Mouse (Mus musculus) right cerebral cortex, postnatal 25 days (tissue): Measurements from ENCODE around the gene Grsf1.

Experiments
- DNase-seq: peaks from one replicate; pipeline ENCODE4 v3.0.0; 2022

Grsf1 gene

DNA sequence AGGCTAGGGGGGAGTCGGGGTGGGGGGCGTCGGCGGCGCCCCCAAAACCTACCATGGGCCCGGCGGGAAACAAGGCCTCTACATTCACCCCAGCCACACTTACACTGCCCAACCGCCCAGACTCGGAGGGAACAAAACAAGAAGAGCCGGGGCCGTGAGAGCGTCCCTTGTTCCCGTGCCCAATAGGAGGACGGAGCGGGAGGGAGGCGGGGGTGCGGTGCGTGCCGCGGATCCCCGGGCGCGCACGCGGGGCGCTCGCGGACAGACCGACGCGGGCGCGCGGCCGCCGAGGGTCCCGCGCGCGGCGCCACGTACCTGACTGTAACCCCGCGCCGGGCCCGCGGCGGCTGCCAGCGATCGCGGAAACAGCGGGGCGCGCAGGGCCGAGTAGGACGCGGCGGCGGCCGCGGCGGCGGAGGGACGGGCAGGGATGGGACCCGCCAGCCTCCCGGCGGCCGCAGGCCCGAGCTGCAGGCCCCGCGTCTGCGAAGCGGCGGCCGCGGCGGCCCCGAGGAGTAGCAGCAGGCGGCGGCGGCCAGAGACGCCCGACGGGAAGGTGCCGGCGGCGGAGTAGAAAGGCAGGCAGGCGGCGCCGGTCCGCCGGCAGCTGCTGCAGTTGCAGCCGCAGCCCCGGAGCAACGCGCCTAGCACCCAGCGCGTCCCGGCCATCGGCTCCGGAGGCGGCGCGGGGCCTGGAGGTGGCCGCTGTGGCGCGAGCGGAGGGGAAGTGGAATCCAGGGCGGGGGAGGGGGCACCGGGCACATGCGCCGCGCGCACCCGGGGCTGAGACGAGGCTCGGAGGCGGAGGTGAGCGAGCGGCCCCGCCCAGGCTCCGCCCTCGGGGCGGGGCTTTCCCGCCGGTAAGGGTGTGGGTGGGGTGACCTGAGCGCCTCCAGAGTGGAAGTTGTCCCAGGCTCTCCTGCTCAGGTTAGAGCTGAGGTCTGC is at the start of gene Grsf1:
Grsf1 (minus strand) TSS at position 729 of the 945 bp plus-strand sequence.
- peak; percentile 90 for DNase-seq

DNA sequence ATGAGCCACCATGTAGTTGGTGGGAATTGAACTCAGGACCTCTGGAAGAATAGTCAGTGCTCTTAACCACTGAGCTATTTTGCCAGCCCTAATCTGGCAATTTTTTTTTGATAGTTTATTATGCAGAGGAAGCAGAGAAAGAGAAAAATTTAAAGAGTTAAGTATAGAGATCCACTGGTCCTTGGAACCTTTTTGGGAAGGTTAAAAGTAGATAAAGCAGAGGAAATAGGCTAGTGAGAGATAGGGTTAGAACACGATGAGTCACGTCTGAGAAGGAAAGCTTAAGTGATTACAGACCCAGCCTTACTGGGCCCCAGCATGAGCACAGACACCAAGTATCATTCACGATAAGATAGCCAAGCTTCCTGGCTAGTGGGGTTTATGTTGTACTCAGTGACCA is 48.1 kb upstream of the Grsf1 start:
- no peak for DNase-seq

DNA sequence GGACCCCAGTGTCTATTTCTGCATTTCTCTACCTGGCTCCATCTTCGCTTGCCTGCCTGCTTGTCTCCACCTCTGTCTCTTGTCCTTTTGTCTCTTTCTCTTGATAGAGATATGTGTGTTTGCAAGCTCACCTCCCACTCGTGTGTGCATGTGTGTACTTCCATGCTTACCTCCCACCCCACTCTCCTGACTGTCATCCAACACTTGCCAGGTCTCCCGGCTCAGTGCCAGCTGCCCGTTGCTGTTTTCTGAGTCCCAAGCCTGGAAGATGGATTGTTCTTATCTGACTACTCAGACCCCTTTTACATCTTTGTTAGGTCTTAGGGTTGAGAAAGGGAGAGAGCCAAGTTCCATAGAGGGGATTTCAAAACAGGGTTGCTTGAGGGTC is 46.2 kb upstream of the Grsf1 start:
- DNase-seq: no peak

DNA sequence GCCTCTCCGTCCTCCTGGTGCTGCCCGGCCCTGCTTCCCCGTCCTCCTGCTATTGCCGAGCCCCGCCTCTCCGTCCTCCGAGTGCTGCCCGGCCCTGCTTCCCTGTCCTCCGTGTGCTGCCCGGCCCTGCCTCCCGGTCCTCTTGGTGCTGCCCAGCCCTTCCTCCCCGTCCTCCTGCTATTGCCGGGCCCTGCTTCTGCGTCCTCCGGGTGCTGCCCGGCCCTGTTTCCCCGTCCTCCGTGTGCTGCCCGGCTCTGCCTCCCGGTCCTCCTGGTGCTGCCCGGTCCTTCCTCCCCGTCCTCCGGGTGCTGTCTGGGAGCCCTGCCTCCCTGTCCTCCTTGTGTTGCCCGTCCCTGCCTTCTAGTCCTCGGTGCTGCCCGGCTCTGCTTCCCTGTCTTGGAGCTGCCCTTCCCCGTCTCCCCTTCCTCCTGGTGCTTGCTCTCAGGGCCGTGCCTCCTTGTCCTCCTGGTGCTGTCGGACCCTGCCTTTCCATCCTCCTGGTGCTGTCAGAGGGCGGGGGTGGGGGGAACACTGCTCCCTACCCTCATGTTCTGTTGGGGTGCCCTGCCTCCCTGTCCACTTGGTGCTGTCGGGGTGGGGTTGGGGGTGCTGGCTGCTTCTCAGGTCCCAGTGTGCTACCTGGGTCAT is 45.7 kb upstream of the Grsf1 start:
- peak; percentile 34 for DNase-seq

DNA sequence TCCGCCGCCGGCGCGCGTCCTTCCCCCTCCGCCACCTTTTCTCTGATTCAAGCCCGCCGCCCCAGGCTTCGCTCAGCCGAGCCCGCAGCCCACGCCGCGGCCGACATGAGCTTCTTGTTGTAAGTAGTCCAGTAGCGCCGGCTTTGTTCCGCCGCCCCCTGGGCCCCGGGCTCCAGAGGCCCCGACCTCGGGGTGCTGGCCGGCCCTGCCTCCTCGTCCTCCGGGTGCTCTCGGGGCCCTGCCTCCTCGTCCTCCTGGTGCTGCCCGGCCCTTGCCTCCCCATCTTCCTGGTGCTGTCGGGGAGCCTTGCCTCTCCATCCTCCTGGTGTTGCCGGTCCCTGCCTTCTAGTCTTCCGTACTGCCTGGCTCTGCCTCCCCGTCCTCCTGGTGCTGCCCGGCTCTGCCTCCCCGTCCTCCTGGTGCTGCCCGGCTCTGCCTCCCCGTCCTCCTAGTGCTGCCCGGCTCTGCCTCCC is 45.1 kb upstream of the Grsf1 start:
- DNase-seq: no peak

DNA sequence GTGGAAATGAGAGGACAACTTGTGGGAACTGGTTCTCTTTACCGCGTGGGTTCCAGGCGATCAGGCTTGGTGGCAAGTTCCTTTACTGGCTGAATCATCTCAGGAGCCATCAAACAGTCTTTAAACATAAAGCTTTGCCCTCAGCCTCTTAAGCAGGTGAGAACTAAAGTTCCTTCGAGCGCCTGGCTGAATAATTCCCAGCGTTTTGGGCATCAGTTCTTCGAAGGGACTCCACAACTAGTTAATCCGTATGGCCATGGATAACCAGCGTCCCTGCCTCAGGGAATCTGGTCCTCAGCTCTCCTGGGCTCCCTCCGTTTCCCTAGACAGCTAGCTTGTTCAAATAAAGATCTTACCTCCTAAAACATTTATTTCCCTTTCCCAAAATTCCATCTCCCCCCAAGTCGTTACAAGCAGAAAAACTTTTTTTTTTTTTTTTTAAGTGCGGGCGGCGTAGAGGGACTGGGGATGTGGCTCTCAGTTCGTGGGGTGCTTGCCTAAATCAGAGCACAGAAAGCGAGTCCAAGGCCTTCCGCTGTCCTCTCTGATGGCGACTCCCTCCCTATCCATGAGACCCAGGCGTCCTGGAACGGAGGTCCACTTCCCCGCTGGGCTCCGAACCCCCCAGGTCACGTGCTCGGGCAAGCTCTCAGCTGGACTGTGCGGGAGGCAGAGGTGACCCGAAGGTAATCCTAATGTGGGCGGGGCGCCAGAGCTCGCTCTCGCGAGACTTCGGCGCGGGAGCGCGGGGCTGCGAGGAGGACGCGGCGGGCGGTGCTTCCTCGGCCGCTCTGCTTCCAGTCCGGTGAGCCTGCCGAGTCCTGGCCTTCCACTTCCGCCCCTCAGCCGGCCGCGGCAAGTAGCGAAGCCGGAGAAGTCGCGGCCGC is 44.4 kb upstream of the Grsf1 start, which contains the start of gene Mob1b:
Mob1b (plus strand) TSS at position 740 of the 887 bp plus-strand sequence.
- peak; percentile 96 for DNase-seq

DNA sequence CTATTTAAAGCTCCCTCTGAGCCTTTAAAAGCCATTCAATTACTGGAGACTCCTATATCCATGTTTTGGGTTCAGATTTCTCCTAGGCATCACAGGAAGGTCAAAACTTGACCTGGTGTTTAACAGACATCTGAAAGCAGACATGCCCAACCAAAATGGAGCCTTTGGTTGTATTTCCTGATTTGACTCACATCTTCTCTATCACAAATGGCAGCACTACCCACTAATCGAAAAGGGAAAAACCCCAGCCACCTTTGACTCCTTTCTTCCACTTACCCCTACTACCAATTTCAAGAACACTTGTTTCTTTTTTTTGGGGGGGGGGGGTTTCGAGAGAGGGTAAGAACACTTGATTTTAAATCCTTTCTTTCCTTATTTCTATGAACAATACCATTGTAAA is 41.0 kb upstream of the Grsf1 start:
- no peak for DNase-seq

DNA sequence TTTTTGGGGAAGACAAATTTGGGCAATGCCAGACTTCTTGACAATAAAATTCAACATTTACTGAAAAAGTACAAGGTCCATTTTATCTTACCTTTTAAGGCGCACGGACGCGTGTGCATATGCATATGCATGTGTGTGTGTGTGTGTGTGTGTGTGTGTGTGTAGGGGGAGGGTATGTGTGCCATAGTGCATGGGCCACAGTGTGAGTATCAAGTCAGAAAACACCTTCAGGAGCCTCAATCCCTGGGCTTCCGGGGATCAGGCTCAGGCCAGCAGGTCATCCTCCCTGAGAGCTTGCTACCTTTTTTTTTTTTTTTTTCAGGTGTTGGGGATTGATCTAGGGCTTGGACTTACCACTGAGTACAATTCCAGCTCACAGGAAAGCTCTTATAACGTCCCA is 36.4 kb upstream of the Grsf1 start:
- DNase-seq: no peak

DNA sequence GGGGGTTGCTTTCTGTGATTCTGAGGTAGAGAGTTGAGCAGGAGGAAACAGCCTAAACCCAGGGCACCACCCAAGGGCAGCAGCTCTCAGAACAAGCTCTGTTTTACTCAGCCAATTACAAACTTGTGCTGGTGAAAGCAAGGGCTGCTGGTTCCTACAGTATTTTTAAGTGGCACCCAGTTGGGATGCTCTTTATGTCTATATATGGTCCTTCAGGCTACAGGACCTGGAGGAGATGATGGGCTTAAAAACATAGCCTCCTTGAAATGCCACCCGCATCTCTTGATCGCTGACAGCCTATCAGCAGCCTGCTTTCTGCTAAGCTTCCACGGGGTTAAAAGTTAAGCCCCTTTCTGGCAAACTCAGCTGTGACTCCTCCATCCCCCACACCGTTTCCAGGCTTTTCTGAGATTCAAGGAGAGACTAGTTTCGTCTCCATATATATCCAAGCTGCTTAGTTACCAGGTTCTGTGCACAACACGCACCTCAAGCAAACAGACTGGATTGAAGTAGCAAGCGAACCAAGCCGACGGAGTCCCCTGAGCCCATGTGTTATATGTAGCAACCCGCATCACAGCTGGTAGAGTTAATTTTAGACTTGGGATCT is 35.8 kb upstream of the Grsf1 start:
- peak; percentile 25 for DNase-seq

DNA sequence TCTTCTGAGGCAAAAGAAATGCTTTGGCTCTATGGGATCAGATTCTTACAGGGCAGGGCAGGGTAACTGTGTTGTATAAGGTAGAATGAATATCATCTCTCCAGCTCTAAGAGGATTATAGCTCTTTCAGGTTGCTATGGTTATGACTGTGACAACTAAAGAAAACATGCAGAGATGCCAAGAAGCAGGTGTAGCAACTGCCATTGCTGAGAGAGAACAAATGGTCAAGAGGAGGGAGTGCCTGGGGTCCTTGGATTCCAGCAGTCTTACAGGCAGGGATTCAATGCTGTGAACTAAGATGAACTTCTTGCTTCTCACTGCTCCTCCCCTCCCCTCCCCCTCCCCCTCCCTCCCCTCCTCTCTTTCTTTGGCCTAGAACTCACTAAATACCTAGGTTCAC is 35.2 kb upstream of the Grsf1 start:
- no peak for DNase-seq

DNA sequence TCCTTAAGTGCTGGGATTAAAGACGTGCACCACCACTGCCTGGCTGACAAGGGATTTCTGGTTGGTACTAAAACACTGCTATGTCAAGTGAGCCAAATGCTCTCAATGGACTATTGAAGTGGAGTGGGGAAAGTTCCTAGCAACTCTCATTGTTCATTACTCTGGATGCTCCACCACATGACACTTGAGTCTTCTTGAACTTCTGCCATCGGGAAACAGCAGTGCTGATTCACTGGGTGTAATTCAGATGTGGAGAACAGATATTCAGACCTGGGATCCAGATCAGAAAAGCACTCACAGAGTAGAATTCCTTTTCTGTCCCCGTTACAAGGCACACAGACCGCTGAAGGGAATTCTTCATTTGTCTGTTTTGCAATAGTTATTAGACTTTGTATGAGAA is 27.6 kb upstream of the Grsf1 start:
- no peak for DNase-seq

DNA sequence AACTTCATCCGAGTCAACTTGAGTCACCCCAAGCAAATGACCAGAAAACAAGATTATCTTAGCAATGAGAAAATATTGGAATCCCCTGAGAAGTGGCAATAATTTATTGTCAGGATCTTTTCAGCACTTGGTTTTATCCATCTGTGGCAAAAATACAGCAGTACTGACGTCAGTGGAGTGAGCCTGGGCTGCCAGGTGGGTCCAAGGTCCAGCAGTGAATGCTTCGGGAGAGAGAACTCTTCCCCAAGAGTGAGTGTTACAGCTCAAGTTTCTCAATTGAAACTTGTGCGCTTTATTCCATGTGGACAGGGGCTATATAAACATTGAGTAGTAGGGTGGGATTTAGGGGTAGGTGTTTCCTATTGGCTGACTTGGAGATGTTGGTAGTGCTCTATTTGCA is 26.1 kb upstream of the Grsf1 start:
- DNase-seq: no peak

DNA sequence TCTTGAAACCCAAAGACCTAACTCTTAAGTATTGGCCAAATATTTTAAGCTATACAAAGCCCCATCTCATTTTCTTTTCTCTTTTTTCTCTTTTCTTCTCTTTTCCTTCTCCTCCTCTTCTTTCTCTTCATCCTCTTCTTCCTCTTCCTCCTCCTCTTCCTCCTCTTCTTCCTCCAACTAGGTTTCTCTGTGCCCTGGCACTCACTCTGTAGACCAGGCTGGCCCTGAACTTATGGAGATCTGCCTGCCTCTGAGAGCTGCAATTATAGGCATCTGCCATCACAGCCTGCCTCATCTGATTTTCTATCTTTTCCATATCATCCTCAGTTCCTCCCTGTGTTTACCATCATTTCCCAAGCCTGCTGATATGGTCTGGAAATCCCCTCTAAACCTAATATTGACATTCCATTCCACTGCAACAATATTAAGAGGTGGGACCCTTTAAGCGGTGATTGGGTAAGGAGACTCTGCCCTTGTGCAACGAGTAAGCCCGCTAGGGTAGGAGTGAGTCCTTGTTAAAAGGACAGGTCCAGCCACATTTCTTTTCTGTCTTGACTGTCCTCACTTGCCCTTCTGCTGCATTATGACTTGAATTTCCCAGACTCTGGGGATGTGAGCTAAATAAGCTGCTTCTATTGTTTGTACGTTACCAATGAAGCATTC is 23.4 kb upstream of the Grsf1 start:
- no peak for DNase-seq

DNA sequence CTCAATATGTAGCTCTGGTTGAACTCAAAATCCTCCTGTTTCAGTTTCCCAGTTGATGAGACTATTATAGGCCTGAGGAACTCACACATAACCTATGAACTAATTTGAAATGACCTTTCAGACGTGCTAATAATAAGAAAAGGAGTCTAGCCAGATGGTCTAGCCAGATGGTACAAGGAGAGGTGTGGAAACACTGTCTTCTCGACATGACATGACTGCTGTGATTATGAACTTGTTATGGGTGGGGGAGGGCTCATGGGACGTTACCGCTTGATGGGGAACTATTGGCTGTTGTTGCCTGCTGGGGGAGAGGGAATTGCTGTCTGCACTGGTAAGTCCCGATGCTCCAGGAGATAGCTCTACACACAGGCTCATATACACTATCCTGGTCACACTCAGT is 21.3 kb upstream of the Grsf1 start:
- DNase-seq: no peak

DNA sequence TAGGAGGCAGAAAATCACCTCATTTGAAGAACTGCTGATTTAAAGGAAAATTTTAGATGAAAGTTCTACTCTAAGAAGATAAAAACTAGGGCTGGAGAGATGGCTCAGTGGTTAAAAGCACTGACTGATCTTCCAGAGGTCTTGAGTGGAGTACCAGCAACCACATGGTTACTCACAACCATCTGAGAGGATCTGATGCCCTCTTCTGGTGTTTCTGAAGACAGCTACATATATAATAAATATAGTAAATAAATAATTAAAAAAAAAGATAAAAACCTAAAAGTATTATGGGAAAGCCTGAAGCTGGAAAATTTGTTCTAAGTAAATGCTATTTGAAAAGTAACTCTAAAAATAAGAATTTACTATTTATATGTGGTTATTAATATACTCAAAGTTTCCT is 17.1 kb upstream of the Grsf1 start:
- DNase-seq: no peak

DNA sequence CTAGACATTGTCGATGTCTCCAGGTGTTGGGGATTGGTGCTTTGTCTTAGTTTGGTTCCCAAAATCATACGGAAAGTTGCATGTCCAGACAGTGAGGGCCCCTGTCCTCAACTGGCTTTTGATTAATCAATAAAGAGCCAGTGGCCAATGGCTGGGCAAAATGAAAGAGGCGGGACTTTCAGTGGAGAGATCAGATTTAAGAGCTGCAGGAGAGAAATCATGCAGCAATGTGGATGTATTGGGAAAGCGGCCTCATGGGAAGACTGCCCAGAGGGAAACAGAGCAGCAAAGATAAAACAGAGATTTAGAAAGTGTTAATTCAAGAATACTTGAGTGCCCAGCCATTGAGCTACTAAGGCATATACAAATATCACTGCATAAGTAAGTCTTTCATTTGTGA is 16.6 kb upstream of the Grsf1 start:
- DNase-seq: no peak

DNA sequence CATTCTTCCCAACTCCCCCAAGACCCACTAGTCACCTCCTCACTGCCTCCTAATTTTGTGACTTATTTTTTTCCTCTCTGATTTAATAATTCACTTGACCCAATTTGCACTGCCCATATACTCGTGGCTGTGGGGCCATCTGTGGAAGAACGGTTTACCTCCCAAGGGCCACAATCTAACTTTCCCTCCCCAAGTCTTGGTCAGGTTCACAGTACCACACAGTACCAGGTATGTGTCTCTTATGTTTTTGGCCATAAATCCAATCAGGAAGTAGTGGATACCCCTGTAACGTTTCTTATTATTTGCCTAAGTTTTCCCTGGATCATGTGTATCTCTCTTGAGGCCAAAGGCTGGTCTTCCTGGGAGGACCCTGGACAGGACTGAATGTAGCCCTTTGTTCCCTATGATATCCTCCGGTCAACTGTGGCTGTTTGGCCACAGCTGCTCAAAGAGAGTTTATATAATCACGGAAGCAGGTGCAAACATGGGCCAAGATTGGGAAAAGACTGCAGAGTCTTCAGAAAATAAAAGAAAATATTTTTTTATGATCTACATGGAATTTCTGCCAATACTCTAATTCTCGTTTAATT is 15.6 kb upstream of the Grsf1 start:
- no peak for DNase-seq

DNA sequence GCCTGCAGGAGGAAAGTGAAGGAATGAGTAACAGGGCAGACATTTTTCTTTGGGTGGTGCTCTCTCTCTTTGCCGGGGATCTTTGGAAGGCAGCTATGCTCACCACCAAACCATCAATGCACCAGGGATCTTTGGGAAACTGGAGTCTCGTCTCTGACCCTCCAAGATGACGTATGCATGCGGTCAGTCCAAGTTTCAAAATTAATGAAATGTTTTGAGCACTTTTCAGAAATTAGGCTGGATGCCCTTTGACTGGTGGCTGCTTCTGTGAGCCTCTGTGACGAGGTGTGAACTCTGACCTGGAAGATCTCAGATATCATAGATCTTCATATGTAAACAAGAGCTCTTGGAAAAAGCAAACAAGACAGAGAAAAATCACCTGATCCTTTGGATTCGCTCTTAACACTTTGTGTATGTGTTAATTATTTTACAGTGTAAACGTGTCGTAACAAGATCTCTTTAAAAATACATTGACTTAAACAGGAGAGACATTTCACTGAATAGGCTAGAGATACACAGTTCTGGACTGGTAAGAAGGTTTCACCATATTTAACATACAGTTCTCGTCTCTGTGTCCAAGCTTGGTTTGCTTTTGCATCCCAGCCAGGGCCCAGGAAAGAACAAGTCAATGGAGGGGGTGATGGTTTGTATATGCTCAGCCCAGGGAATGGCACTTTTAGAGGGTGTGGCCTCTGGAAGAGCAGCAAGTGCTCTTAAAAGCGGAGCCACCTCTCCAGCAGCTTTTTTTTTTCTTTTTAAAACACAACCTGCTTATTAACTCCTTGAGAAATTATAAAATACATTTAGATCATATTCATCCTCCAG is 14.9 kb upstream of the Grsf1 start:
- DNase-seq: no peak

DNA sequence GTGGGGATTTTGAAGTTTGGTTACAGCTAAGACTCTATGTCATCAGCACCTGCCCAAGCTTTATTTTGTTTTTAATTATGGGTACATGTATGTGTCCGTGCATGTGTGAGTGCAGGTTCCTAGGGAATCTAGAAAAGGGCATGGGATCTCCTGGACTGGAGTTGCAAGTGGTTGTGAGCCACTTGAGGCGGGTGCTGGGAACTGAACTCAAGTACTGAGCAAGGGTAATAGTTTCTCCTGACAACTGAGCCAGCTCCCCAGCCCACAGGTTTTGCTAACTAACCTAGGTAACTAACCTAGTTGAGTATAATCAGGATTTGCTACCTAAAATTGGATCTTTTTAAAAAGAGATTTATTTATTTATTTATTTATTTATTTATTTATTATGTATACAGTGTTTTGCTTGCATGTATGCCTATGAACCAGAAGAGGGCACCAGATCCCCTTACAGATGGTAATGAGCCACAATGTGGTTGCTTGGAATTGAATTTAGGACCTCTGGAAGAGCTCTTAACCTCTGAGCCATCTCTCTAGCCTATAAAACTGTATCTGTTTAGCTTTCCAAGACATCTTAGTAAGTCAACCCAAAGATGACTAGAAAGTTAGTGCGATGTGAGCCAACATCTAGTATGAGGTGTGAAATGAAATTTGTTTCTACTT is 13.4 kb upstream of the Grsf1 start:
- DNase-seq: no peak

DNA sequence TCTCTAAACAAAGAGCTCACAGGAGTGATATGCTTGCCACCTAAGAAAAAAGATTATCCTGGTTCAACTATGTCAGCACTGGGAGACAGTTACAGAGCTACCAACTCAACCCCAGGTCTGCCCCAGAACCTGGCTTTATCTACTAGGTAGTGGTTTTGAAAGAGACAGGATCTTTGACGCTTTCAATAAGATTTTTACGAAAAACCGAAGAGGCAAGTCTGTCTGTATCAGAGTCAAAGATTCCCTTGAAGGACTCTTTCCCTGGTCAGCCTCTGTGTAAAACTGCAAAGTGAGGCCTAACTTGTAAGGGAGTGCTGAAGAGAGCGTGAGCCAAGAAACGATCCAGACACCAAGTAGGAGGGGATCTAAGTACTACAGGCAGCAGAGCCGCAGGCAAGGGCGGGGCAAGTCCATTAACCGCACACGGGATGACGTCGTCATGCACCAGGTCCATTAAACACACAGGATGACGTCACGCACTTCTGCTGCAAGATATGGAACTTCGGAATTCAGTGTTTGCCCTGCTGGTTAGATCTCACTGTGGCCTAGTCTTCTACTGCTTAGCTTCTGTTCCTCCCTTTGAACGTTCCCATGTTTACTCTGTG is 12.7 kb upstream of the Grsf1 start:
- no peak for DNase-seq
